Mouse (Mus musculus): ENCODE measurements around the gene Nr6a1.

- TF ChIP-seq GATA1 (IDR thresholded peaks at IDR 0.05; ENCODE audit: borderline replicate concordance, low read length), result no peak
- no peak for TF ChIP-seq CTCF (IDR thresholded peaks at IDR 0.05; ENCODE audit: low read depth, low read length)
- no peak for TF ChIP-seq TAL1 (conservative IDR thresholded peaks at IDR 0.05; ENCODE audit: low read depth, low read length)
- TF ChIP-seq POLR2AphosphoS5 (IDR thresholded peaks at IDR 0.05; ENCODE audit: insufficient replicate concordance, low read depth, low read length), result no peak
- TF ChIP-seq GATA2 (IDR thresholded peaks at IDR 0.05; ENCODE audit: borderline replicate concordance, low read depth, low read length), result no peak
Observed at GRCm38 (mm10) chr2:38923471-38923870, 4.0 kb downstream of the Nr6a1 start.
